Mouse (Mus musculus): ENCODE measurements at regions not wholly inside any gene's neighbourhood (a gene's known extent, or its start where the extent isn't known, plus 50 kb on each side); places are given as distances from the start of the nearest gene placed in this dataset.

- ATAC-seq (ENCODE audit: insufficient number of reproducible peaks, insufficient read depth, low FRiP score, low TSS enrichment, low read depth): no peak
Measured at GRCm38 (mm10) chr14:72371702-72372277, 119.8 kb downstream of the Gm9195 start.

DNA sequence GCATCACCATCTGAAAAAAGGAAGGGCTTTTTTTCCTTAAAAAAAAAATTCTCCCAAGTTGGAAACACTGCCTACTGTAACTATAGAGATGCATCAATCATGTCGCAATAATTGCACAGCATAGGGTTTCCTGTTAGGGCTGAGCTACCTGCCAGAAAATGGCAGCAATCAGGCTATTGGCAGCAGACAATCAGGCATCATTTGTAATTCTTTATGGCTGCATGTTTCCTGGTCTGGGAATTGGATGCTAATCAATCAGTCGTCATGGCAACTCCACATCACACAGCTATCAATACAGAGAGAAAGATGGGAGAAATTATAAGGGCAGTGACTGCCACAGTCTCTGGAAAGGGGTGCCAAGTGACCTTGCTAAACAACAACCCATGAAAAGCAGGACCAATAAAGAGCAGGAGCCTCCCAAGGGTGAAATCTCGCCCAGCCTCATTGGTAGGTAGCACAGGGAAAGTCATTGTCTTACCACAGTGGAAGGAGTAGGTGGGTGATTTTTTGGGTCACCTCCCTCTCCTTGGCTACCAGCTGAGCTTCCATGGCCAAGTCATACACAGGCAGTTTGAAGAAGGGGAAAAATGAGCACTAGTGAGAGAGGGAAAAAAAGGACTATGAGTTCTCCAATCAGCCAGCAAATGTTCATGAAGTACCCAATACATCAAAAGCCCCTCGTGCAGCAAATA, 130.7 kb downstream of the Gm9195 start:
- no peak for ATAC-seq (ENCODE audit: insufficient number of reproducible peaks, insufficient read depth, low FRiP score, low TSS enrichment, low read depth)
- no peaks in the 10 kb centered on the region for H3K36me3 ChIP-seq
- H3K4me3 ChIP-seq (replicated peaks): no peak overlapping the region
- no peak overlapping the region for H3K9ac ChIP-seq (replicated peaks)
- WGBS: 80% methylated on average over 4 of the region's 4 CpGs
- no peak overlapping the region for H3K27ac ChIP-seq
- H3K4me2 ChIP-seq: no peak overlapping the region
- H3K9me3 ChIP-seq: no peaks in the 10 kb centered on the region
- no peaks in the 10 kb centered on the region for H3K4me1 ChIP-seq (replicated peaks)
- H3K27me3 ChIP-seq: no peaks in the 10 kb centered on the region

More at GRCm38 (mm10) chr14:72371702-72372277, 119.8 kb downstream of the Gm9195 start:
- Histone ChIP-seq H3K27ac (no peak overlapping the region), H3K4me3 (replicated peaks) (no peak overlapping the region), H3K36me3 (no peaks in the 10 kb centered on the region), H3K9me3 (no peaks in the 10 kb centered on the region), H3K4me2 (no peak overlapping the region), H3K4me1 (replicated peaks) (no peaks in the 10 kb centered on the region), H3K9ac (replicated peaks) (no peak overlapping the region), H3K27me3 (no peaks in the 10 kb centered on the region)
- WGBS: 7% methylated on average over 10 of the region's 10 CpGs

DNA sequence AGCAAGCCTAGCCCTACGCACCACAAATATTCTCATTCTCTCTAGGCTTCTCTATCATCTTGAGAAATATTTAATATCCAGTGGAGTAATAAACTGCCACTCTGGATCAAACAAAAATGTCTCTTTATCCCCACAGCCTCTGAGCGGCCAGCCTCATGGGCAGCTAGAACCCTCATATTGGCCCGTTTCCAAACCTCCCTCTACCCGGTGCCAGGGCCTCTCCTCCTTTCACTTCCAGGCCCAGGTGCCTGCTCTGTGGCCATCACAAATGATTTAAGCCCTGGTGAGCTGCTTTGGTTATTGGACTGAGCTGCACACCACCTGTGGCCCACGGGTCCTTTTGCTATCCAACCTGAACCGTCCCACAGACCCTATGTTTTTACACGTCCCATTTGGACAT, 131.5 kb downstream of the Gm9195 start:
- Histone ChIP-seq H3K4me2 (no peak overlapping the region), H3K9me3 (no peaks in the 10 kb centered on the region), H3K27ac (no peak overlapping the region), H3K36me3 (no peaks in the 10 kb centered on the region), H3K27me3 (no peaks in the 10 kb centered on the region), H3K4me1 (replicated peaks) (no peaks in the 10 kb centered on the region), H3K4me3 (replicated peaks) (no peak overlapping the region), H3K9ac (replicated peaks) (no peak overlapping the region)
- 87% methylated on average over 7 of the region's 7 CpGs for WGBS
- no peak for ATAC-seq (ENCODE audit: insufficient number of reproducible peaks, insufficient read depth, low FRiP score, low TSS enrichment, low read depth)

GRCm38 (mm10) chr14:72357915-72358314, 133.7 kb downstream of the Gm9195 start:
- no peak overlapping the region for H3K4me2 ChIP-seq
- 88% methylated on average over 3 of the region's 3 CpGs for WGBS
- no peaks in the 10 kb centered on the region for H3K4me1 ChIP-seq (replicated peaks)
- no peak overlapping the region for H3K27ac ChIP-seq
- no peak for ATAC-seq (ENCODE audit: insufficient number of reproducible peaks, insufficient read depth, low FRiP score, low TSS enrichment, low read depth)
- H3K36me3 ChIP-seq: no peaks in the 10 kb centered on the region
- H3K27me3 ChIP-seq: no peaks in the 10 kb centered on the region
- no peaks in the 10 kb centered on the region for H3K9me3 ChIP-seq
- no peak overlapping the region for H3K4me3 ChIP-seq (replicated peaks)
- H3K9ac ChIP-seq (replicated peaks): no peak overlapping the region

DNA sequence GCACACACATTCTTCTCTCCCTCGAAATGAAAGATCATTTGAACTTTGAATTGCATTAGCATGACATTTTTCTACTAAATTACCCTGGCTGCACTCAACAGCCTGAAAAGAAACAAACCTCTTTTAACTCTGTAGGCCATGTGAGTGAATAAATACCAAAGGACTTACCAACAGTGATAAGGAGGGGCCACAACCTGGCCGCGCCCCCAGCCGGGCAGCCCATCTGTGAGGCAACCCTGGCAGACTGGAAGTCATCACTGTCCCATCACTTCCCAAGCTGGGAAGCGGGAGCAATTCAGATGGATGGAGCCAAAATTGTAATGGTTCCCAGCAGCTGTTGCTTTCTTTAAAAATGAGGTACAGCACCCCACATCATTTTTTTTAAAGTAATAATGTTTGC, 149.5 kb downstream of the Gm9195 start:
- Histone ChIP-seq H3K9ac (replicated peaks) (no peak overlapping the region), H3K27ac (no peak overlapping the region), H3K36me3 (no peaks in the 10 kb centered on the region), H3K4me1 (replicated peaks) (peaks cover 16% of the 10 kb centered on the region), H3K9me3 (no peaks in the 10 kb centered on the region), H3K4me2 (no peak overlapping the region), H3K4me3 (replicated peaks) (no peak overlapping the region), H3K27me3 (no peaks in the 10 kb centered on the region)
- no peak for ATAC-seq (ENCODE audit: insufficient number of reproducible peaks, insufficient read depth, low FRiP score, low TSS enrichment, low read depth)
- WGBS: 64% methylated on average over 5 of the region's 5 CpGs

DNA sequence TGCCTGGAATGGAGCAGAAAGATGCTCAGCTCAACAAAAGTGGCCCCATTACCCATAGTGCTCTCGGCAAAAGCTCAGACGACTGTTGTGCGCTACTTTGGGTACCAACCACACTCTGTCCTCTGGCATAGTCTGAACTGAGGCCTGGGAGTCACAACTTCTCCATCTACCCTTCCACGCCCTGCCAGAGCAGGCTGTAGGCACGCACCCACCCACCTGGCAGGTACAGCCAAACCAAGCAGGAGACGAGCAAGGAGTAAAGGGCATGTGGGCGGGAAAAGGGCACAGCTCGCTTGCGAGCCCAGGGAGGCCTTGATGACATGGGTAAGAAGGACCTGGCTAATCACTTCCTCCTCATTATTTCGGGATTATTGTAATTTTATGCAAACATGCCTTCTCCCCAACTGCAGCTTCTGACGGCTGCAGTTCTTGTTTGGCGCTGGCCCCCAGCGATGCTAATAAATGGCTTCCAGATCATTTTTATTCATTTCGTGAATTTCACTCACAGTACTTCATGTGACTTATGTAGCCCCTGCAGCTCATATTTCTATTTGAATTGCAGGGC, 150.0 kb downstream of the Gm9195 start:
- Histone ChIP-seq H3K36me3 (no peaks in the 10 kb centered on the region), H3K9ac (replicated peaks) (no peak overlapping the region), H3K4me2 (no peak overlapping the region), H3K27me3 (no peaks in the 10 kb centered on the region), H3K9me3 (no peaks in the 10 kb centered on the region), H3K4me3 (replicated peaks) (no peak overlapping the region), H3K27ac (no peak overlapping the region), H3K4me1 (replicated peaks) (peaks cover 17% of the 10 kb centered on the region)
- no peak for ATAC-seq (ENCODE audit: insufficient number of reproducible peaks, insufficient read depth, low FRiP score, low TSS enrichment, low read depth)
- WGBS: 64% methylated on average over 14 of the region's 14 CpGs

DNA sequence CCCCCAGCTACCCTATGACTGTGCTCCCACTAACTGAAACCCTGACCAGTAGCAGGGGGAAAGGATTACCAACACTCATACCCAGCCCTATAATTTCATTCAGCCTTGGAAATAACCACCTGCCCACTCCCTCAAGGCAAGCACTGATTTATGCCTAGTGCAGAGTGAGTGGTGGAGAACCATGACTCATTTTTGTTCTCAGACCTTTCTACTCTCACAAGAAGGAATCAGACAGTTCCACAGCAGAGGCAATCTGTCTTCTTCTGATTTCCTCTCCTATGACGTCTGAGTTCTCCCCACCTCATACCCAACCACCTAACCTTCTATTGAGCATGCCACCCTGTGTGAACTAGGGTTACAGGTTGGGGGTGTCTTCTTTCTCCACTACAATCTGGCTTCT, 153.6 kb downstream of the Gm9195 start:
- H3K9ac ChIP-seq (replicated peaks): no peak overlapping the region
- no peaks in the 10 kb centered on the region; the same call in 1 of the 2 replicates for H3K27me3 ChIP-seq
- no peaks in the 10 kb centered on the region for H3K36me3 ChIP-seq
- no peak for ATAC-seq (ENCODE audit: insufficient number of reproducible peaks, insufficient read depth, low FRiP score, low TSS enrichment, low read depth)
- H3K27ac ChIP-seq: no peak overlapping the region
- no peaks in the 10 kb centered on the region for H3K9me3 ChIP-seq
- peaks cover 17% of the 10 kb centered on the region for H3K4me1 ChIP-seq (replicated peaks)
- H3K4me2 ChIP-seq: no peak overlapping the region
- WGBS: 84% methylated on average over 1 of the region's 1 CpGs
- H3K4me3 ChIP-seq (replicated peaks): no peak overlapping the region

DNA sequence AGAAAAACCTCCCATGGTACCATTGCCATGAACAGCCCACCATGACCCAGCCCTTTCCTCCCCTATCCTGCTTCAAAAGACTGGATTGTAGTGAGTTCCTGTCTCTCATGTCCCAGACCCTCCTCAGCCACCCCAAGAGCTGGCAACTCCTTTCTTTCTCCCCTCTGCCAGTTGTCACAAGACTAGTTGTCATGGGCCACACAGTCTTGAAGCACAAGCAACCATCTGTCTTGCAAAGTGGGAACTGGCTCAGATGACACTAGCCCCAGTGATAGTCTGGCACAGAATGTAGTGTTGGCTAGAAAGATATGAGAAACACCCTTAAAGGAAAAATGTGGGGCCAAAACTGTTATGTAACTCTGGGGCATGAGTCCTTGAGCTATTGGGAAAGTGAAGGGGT, 187.8 kb downstream of the Gm9195 start:
- no peak overlapping the region for H3K4me3 ChIP-seq (replicated peaks)
- H3K27ac ChIP-seq: no peak overlapping the region
- H3K36me3 ChIP-seq: no peaks in the 10 kb centered on the region
- no peak overlapping the region for H3K9ac ChIP-seq (replicated peaks)
- no peak for ATAC-seq (ENCODE audit: insufficient number of reproducible peaks, insufficient read depth, low FRiP score, low TSS enrichment, low read depth)
- no peak overlapping the region for H3K4me2 ChIP-seq
- H3K27me3 ChIP-seq: peaks cover 7% of the 10 kb centered on the region
- H3K9me3 ChIP-seq: no peaks in the 10 kb centered on the region
- no peaks in the 10 kb centered on the region for H3K4me1 ChIP-seq (replicated peaks)

GRCm38 (mm10) chr14:72300026-72300425, 191.6 kb downstream of the Gm9195 start:
- H3K4me1 ChIP-seq (replicated peaks): peaks cover 8% of the 10 kb centered on the region
- 74% methylated on average over 1 of the region's 1 CpGs for WGBS
- H3K4me2 ChIP-seq: no peak overlapping the region
- no peak overlapping the region for H3K4me3 ChIP-seq (replicated peaks)
- no peak overlapping the region for H3K9ac ChIP-seq (replicated peaks)
- H3K27ac ChIP-seq: no peak overlapping the region
- no peaks in the 10 kb centered on the region for H3K9me3 ChIP-seq
- H3K27me3 ChIP-seq: peaks cover 29% of the 10 kb centered on the region
- ATAC-seq (ENCODE audit: insufficient number of reproducible peaks, insufficient read depth, low FRiP score, low TSS enrichment, low read depth): no peak
- H3K36me3 ChIP-seq: no peaks in the 10 kb centered on the region

GRCm38 (mm10) chr14:72294631-72295030, 197.0 kb downstream of the Gm9195 start:
- Histone ChIP-seq H3K27ac (no peak overlapping the region), H3K27me3 (peaks cover 39% of the 10 kb centered on the region), H3K4me3 (replicated peaks) (no peak overlapping the region), H3K9ac (replicated peaks) (no peak overlapping the region), H3K4me1 (replicated peaks) (peaks cover 13% of the 10 kb centered on the region), H3K9me3 (no peaks in the 10 kb centered on the region), H3K4me2 (no peak overlapping the region), H3K36me3 (no peaks in the 10 kb centered on the region)
- WGBS: 21% methylated on average over 6 of the region's 6 CpGs
- ATAC-seq (ENCODE audit: insufficient number of reproducible peaks, insufficient read depth, low FRiP score, low TSS enrichment, low read depth): no peak

GRCm38 (mm10) chr14:72293677-72294387, 197.8 kb downstream of the Gm9195 start:
- H3K4me3 ChIP-seq (replicated peaks): no peak overlapping the region
- peaks cover 39% of the 10 kb centered on the region for H3K27me3 ChIP-seq
- no peak overlapping the region for H3K27ac ChIP-seq
- no peak for ATAC-seq (ENCODE audit: insufficient number of reproducible peaks, insufficient read depth, low FRiP score, low TSS enrichment, low read depth)
- H3K9me3 ChIP-seq: no peaks in the 10 kb centered on the region
- H3K4me2 ChIP-seq: no peak overlapping the region
- peaks cover 13% of the 10 kb centered on the region for H3K4me1 ChIP-seq (replicated peaks)
- H3K36me3 ChIP-seq: no peaks in the 10 kb centered on the region
- WGBS: 62% methylated on average over 9 of the region's 9 CpGs
- H3K9ac ChIP-seq (replicated peaks): no peak overlapping the region
